Comparison of ENCODE assay signal across 9 mouse cellular contexts in the genomic region with DNA sequence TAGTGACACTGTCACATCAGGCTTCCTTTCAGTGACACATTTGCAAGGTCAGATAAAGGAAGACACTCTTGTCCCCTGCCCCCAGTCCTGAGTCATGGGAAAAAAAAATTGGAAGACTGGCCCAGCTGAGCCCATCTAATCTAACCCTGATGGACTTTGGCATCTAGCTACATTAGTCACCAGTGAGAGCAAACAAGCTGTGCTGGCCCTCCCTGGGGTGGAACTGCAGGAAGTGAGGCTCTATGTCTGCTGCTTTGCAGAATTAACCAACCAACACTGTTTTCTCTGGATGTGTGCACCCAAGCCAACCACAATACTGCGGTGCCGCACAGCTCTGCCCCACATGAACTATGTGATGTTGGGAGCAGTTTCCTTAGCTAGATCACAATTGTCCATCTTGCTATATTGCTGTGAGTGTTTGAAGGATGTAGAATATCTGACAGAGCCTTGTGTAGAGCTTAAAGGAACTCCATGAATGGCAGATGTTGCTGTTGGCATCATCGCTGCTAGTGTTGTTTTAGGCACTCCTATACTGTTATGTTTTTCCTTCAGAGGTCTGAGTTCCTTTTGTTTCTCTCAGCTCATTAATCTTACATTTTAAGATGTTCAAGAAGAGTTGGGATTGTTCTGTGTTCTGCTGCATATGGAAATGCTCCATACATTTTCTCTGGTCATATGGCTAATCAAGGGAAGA. TPM values are rescaled to one million over a fixed set of nuclear protein-coding genes. Genes with fewer than 3 reads are reported as not detected.
DNase-seq lines count a peak whose midpoint lies in the region; ATAC-seq lines count a peak whose summit lies in the region.
"Had no signal": no experiment of that assay in that cellular context is flagged by ENCODE, and none has a peak within 500 bp of the region (broad histone marks: within the 10 kb centered on the region; RNA-seq: fewer than 3 reads in every experiment).

No protein-coding gene starts in this region.

- WGBS in hindbrain, embryonic 16.5 days, result 80% methylated on average over 3 of the region's 3 CpGs
- 81% methylated on average over 3 of the region's 3 CpGs for WGBS in hindbrain, embryonic 13.5 days
- 86% methylated on average over 3 of the region's 3 CpGs for WGBS in stomach, embryonic 14.5 days

- no peak overlapping the region for H3K27ac ChIP-seq in hindbrain, embryonic 16.5 days (ENCODE audit: low read depth, low read length)
- H3K27ac ChIP-seq in hindbrain, embryonic 13.5 days, result no peak overlapping the region; the same call in 1 of the 2 replicates
- peak overlapping the region; percentile 2; the same call in 1 of the 2 replicates for H3K27ac ChIP-seq in stomach, embryonic 14.5 days (ENCODE audit: low read length)
- H3K27ac ChIP-seq: macrophage had no signal

- H3K9me3 ChIP-seq in hindbrain, embryonic 16.5 days (ENCODE audit: control insufficient read depth, low read length), result no peaks in the 10 kb centered on the region
- no peaks in the 10 kb centered on the region for H3K9me3 ChIP-seq in hindbrain, embryonic 13.5 days
- H3K9me3 ChIP-seq in stomach, embryonic 14.5 days (ENCODE audit: control insufficient read depth, low read depth, low read length), result no peaks in the 10 kb centered on the region

- no peak overlapping the region for H3K9ac ChIP-seq in hindbrain, embryonic 16.5 days (ENCODE audit: low read depth, low read length)
- H3K9ac ChIP-seq in hindbrain, embryonic 13.5 days, result no peak overlapping the region
- H3K9ac ChIP-seq in stomach, embryonic 14.5 days (replicated peaks; ENCODE audit: low read depth, low read length), result no peak overlapping the region

- H3K4me3 ChIP-seq in hindbrain, embryonic 16.5 days (ENCODE audit: low read length), result no peak overlapping the region
- no peak overlapping the region for H3K4me3 ChIP-seq in hindbrain, embryonic 13.5 days
- H3K4me3 ChIP-seq in stomach, embryonic 14.5 days (ENCODE audit: low read depth, low read length), result no peak overlapping the region

- H3K36me3 ChIP-seq in hindbrain, embryonic 16.5 days (ENCODE audit: control insufficient read depth, insufficient read depth, low read length), result peaks cover 6% of the 10 kb centered on the region
- H3K36me3 ChIP-seq in hindbrain, embryonic 13.5 days, result peaks cover 17% of the 10 kb centered on the region
- no peaks in the 10 kb centered on the region for H3K36me3 ChIP-seq in stomach, embryonic 14.5 days (ENCODE audit: control insufficient read depth, insufficient read depth, low read length)

- no peaks in the 10 kb centered on the region for H3K27me3 ChIP-seq in hindbrain, embryonic 16.5 days (replicated peaks; ENCODE audit: control insufficient read depth, insufficient read depth, low read length)
- no peaks in the 10 kb centered on the region for H3K27me3 ChIP-seq in hindbrain, embryonic 13.5 days
- no peaks in the 10 kb centered on the region for H3K27me3 ChIP-seq in stomach, embryonic 14.5 days (ENCODE audit: control insufficient read depth, insufficient read depth, low read length)

- H3K4me1 ChIP-seq in hindbrain, embryonic 16.5 days (ENCODE audit: control insufficient read depth, insufficient read depth, low read depth, low read length), result peaks cover 15% of the 10 kb centered on the region
- peaks cover 52% of the 10 kb centered on the region for H3K4me1 ChIP-seq in hindbrain, embryonic 13.5 days (replicated peaks)
- no peaks in the 10 kb centered on the region for H3K4me1 ChIP-seq in stomach, embryonic 14.5 days (ENCODE audit: control insufficient read depth, insufficient read depth, low read length)

- peak; percentile 87 to 90 for DNase-seq in heart, adult 9 months (ENCODE audit: low spot score in 2 of 2)
- DNase-seq in kidney, postnatal 10 days, result peak; percentile 67
- DNase-seq in cerebellum, adult 9-10 months, result no peak
- DNase-seq in right cerebral cortex, postnatal 10 days (ENCODE audit: low spot score in 2 of 2), result no peak
- no peak for DNase-seq in frontal cortex, postnatal 25 days (ENCODE audit: low spot score in 2 of 2)

- H3K4me2 ChIP-seq in hindbrain, embryonic 16.5 days (ENCODE audit: low read length), result no peak overlapping the region
- H3K4me2 ChIP-seq in hindbrain, embryonic 13.5 days, result no peak overlapping the region
- H3K4me2 ChIP-seq in stomach, embryonic 14.5 days (replicated peaks; ENCODE audit: low read depth, low read length), result no peak overlapping the region

- ATAC-seq in hindbrain, embryonic 16.5 days, result 0 out of 2 replicates have a peak, but pooled peaks have one; percentile 24
- ATAC-seq in hindbrain, embryonic 13.5 days (ENCODE audit: low FRiP score), result no peak
- peak; percentile 90 for ATAC-seq in stomach, embryonic 14.5 days (ENCODE audit: insufficient number of reproducible peaks, insufficient read depth, low FRiP score, low read depth)

RNA-seq across cellular contexts. Expression of gene Plxna2, which starts 42.6 kb away (rescaled TPM):
- polyA plus RNA-seq in hindbrain, embryonic 16.5 days (2015; fragmentation: Nextera tagmentation; extraction: Ambion mirVana), result 24.2 and 28.3 TPM in 2 replicates
- 36.1 and 36.5 TPM in 2 replicates for polyA plus RNA-seq in hindbrain, embryonic 13.5 days (2015; fragmentation: Nextera tagmentation; extraction: Ambion mirVana)
- polyA plus RNA-seq in stomach, embryonic 14.5 days (2014; fragmentation: Nextera tagmentation; extraction: Ambion mirVana), result 7.7 and 8.3 TPM in 2 replicates

Comparison
In these comparisons a context has a peak if more than half of its experiments do, and no peak if none do; other contexts are left out.
1. DNase-seq: peak in heart, adult 9 months (2 of 2) and kidney, postnatal 10 days (single experiment); none in cerebellum, adult 9-10 months (single experiment), right cerebral cortex, postnatal 10 days (0 of 2) and frontal cortex, postnatal 25 days (0 of 2).